Comparison of ENCODE assay signal across 14 mouse cellular contexts in genomic region chr5:115799895-115800232, GRCm38 (mm10). TPM values are rescaled to one million over a fixed set of nuclear protein-coding genes. Genes with fewer than 3 reads are reported as not detected.
DNase-seq lines count a peak whose midpoint lies in the region; ATAC-seq and TF ChIP-seq lines count a peak whose summit lies in the region.
"Had no signal": no experiment of that assay in that cellular context is flagged by ENCODE, and none has a peak within 500 bp of the region (broad histone marks: within the 10 kb centered on the region; RNA-seq: fewer than 3 reads in every experiment).

No protein-coding gene starts in this region.

- no peak overlapping the region for H3K4me3 ChIP-seq in forebrain, embryonic 13.5 days
- H3K4me3 ChIP-seq in forebrain, postnatal 0 days (ENCODE audit: low read depth, low read length) = no peak overlapping the region
- H3K4me3 ChIP-seq in hindbrain, postnatal 0 days (ENCODE audit: low read length) = no peak overlapping the region
- H3K4me3 ChIP-seq in hindbrain, embryonic 13.5 days = no peak overlapping the region
- H3K4me3 ChIP-seq in MEL (ENCODE audit: control insufficient read depth in 1 of 2, insufficient read depth in 1 of 2, low read depth in 2 of 2, low read length in 2 of 2) = no peak overlapping the region; a peak in 1 of 4 replicates
- H3K4me3 ChIP-seq in liver, postnatal 0 days (ENCODE audit: low read depth, low read length) = peak overlapping the region; percentile 42; the same call in 1 of the 2 replicates
- H3K4me3 ChIP-seq: limb, embryonic 13.5 days; neural tube, embryonic 15.5 days; stomach, embryonic 15.5 days had no signal

- 0 out of 2 replicates have a peak overlapping the region, but pooled peaks have one; percentile 14 for H3K27ac ChIP-seq in forebrain, embryonic 13.5 days
- H3K27ac ChIP-seq in forebrain, postnatal 0 days (ENCODE audit: low read depth, low read length) = no peak overlapping the region
- H3K27ac ChIP-seq in hindbrain, postnatal 0 days = 0 out of 2 replicates have a peak overlapping the region, but pooled peaks have one; percentile 32
- no peak overlapping the region for H3K27ac ChIP-seq in hindbrain, embryonic 13.5 days
- H3K27ac ChIP-seq in MEL (ENCODE audit: control insufficient read depth, low read depth, low read length) = no peak overlapping the region
- no peak overlapping the region for H3K27ac ChIP-seq in liver, postnatal 0 days (ENCODE audit: low read depth)
- H3K27ac ChIP-seq: limb, embryonic 13.5 days; neural tube, embryonic 15.5 days; stomach, embryonic 15.5 days had no signal

- peak overlapping the region; percentile 40; the same call in 1 of the 2 replicates for H3K9ac ChIP-seq in forebrain, embryonic 13.5 days
- no peak overlapping the region for H3K9ac ChIP-seq in forebrain, postnatal 0 days
- no peak overlapping the region for H3K9ac ChIP-seq in hindbrain, postnatal 0 days (replicated peaks; ENCODE audit: low read length)
- H3K9ac ChIP-seq in hindbrain, embryonic 13.5 days = no peak overlapping the region
- H3K9ac ChIP-seq in MEL (ENCODE audit: control insufficient read depth, low read depth, low read length, poor library complexity, severe bottlenecking) = no peak overlapping the region
- H3K9ac ChIP-seq in liver, postnatal 0 days (replicated peaks) = peak overlapping the region; percentile 48
- H3K9ac ChIP-seq: limb, embryonic 13.5 days; neural tube, embryonic 15.5 days; stomach, embryonic 15.5 days had no signal

- WGBS in forebrain, embryonic 13.5 days = 43% methylated on average over 4 of the region's 4 CpGs
- 20% methylated on average over 4 of the region's 4 CpGs for WGBS in forebrain, postnatal 0 days
- WGBS in hindbrain, postnatal 0 days = 37% methylated on average over 4 of the region's 4 CpGs
- 30% methylated on average over 4 of the region's 4 CpGs for WGBS in hindbrain, embryonic 13.5 days
- WGBS in liver, postnatal 0 days (ENCODE audit: insufficient replicate concordance) = 48% methylated on average over 4 of the region's 4 CpGs

- TF ChIP-seq EP300 in MEL (IDR thresholded peaks at IDR 0.05; ENCODE audit: low read depth in 1 of 2, low read length in 2 of 2) = no peak
- no peak for TF ChIP-seq EP300 in liver, postnatal 0 days (IDR thresholded peaks at IDR 0.05; ENCODE audit: low read depth)

- no peak for DNase-seq in forebrain, postnatal 0 days
- DNase-seq in hindbrain, postnatal 0 days (ENCODE audit: low spot score) = peak; percentile 15
- DNase-seq in MEL (ENCODE audit: low read depth, low spot score) = no peak
- DNase-seq in liver, postnatal 0 days = no peak
- no peak for DNase-seq in kidney, adult 9 months
- DNase-seq: embryo, embryonic 11 days; gastrocnemius, postnatal 36 days; right cerebral cortex, postnatal 25 days had no signal

- no peaks in the 10 kb centered on the region for H3K9me3 ChIP-seq in forebrain, embryonic 13.5 days (replicated peaks)
- H3K9me3 ChIP-seq in forebrain, postnatal 0 days (ENCODE audit: low read length) = no peaks in the 10 kb centered on the region
- no peaks in the 10 kb centered on the region for H3K9me3 ChIP-seq in hindbrain, postnatal 0 days (ENCODE audit: low read length)
- no peaks in the 10 kb centered on the region for H3K9me3 ChIP-seq in hindbrain, embryonic 13.5 days
- H3K9me3 ChIP-seq in MEL (replicated peaks; ENCODE audit: insufficient read depth, low read length) = no peaks in the 10 kb centered on the region
- no peaks in the 10 kb centered on the region for H3K9me3 ChIP-seq in liver, postnatal 0 days (ENCODE audit: low read length)
- H3K9me3 ChIP-seq: limb, embryonic 13.5 days; neural tube, embryonic 15.5 days; stomach, embryonic 15.5 days had no signal

- H3K27me3 ChIP-seq in forebrain, embryonic 13.5 days = no peaks in the 10 kb centered on the region
- H3K27me3 ChIP-seq in forebrain, postnatal 0 days (ENCODE audit: insufficient read depth, low read length) = no peaks in the 10 kb centered on the region
- no peaks in the 10 kb centered on the region for H3K27me3 ChIP-seq in hindbrain, postnatal 0 days (ENCODE audit: insufficient read depth, low read length)
- H3K27me3 ChIP-seq in hindbrain, embryonic 13.5 days = no peaks in the 10 kb centered on the region
- H3K27me3 ChIP-seq in MEL (ENCODE audit: control insufficient read depth in 1 of 2, insufficient read depth in 2 of 2, low read length in 2 of 2) = no peaks in the 10 kb centered on the region
- no peaks in the 10 kb centered on the region for H3K27me3 ChIP-seq in liver, postnatal 0 days (ENCODE audit: insufficient read depth, low read length)
- H3K27me3 ChIP-seq: limb, embryonic 13.5 days; neural tube, embryonic 15.5 days; stomach, embryonic 15.5 days had no signal

- peaks cover 5% of the 10 kb centered on the region; the same call in 1 of the 2 replicates for H3K4me1 ChIP-seq in forebrain, embryonic 13.5 days
- no peaks in the 10 kb centered on the region for H3K4me1 ChIP-seq in forebrain, postnatal 0 days (ENCODE audit: insufficient read depth)
- H3K4me1 ChIP-seq in hindbrain, postnatal 0 days (ENCODE audit: insufficient read depth, low read length) = no peaks in the 10 kb centered on the region
- H3K4me1 ChIP-seq in hindbrain, embryonic 13.5 days (replicated peaks) = no peaks in the 10 kb centered on the region
- H3K4me1 ChIP-seq in MEL (ENCODE audit: control insufficient read depth in 1 of 2, insufficient read depth in 2 of 2, low read length in 2 of 2) = no peaks in the 10 kb centered on the region
- no peaks in the 10 kb centered on the region; the same call in 1 of the 2 replicates for H3K4me1 ChIP-seq in liver, postnatal 0 days (ENCODE audit: insufficient read depth)
- H3K4me1 ChIP-seq: limb, embryonic 13.5 days; neural tube, embryonic 15.5 days; stomach, embryonic 15.5 days had no signal

- no peak for TF ChIP-seq POLR2A in MEL (IDR thresholded peaks at IDR 0.05; ENCODE audit: control insufficient read depth in 1 of 2, insufficient read depth in 1 of 2, low read depth in 1 of 2, low read length in 2 of 2, poor library complexity in 1 of 2)

- no peak for TF ChIP-seq RAD21 in MEL (IDR thresholded peaks at IDR 0.05; ENCODE audit: low read depth, low read length)

- no peak for ATAC-seq in forebrain, embryonic 13.5 days
- no peak for ATAC-seq in forebrain, postnatal 0 days
- no peak for ATAC-seq in hindbrain, postnatal 0 days
- ATAC-seq in hindbrain, embryonic 13.5 days (ENCODE audit: low FRiP score) = no peak
- ATAC-seq in liver, postnatal 0 days = no peak
- ATAC-seq in CD4-positive, CD25-positive, alpha-beta regulatory T cell, adult 4 months = no peak

- no peaks in the 10 kb centered on the region for H3K79me2 ChIP-seq in MEL (ENCODE audit: control insufficient read depth, insufficient read depth, low read length, poor library complexity)

- no peaks in the 10 kb centered on the region for H3K36me3 ChIP-seq in forebrain, embryonic 13.5 days (ENCODE audit: poor library complexity, severe bottlenecking)
- no peaks in the 10 kb centered on the region for H3K36me3 ChIP-seq in forebrain, postnatal 0 days (ENCODE audit: insufficient read depth)
- H3K36me3 ChIP-seq in hindbrain, postnatal 0 days (ENCODE audit: insufficient read depth, low read length) = no peaks in the 10 kb centered on the region
- no peaks in the 10 kb centered on the region for H3K36me3 ChIP-seq in hindbrain, embryonic 13.5 days
- H3K36me3 ChIP-seq in MEL (ENCODE audit: control insufficient read depth in 1 of 2, insufficient read depth in 2 of 2, low read length in 2 of 2) = no peaks in the 10 kb centered on the region
- H3K36me3 ChIP-seq in liver, postnatal 0 days (replicated peaks; ENCODE audit: insufficient read depth, low read length) = no peaks in the 10 kb centered on the region
- H3K36me3 ChIP-seq: limb, embryonic 13.5 days; neural tube, embryonic 15.5 days; stomach, embryonic 15.5 days had no signal

- H3K4me2 ChIP-seq in forebrain, embryonic 13.5 days = 0 out of 2 replicates have a peak overlapping the region, but pooled peaks have one; percentile 7
- no peak overlapping the region for H3K4me2 ChIP-seq in forebrain, postnatal 0 days (ENCODE audit: low read depth)
- peak overlapping the region; percentile 18 for H3K4me2 ChIP-seq in hindbrain, postnatal 0 days (ENCODE audit: low read depth, low read length)
- H3K4me2 ChIP-seq in hindbrain, embryonic 13.5 days = no peak overlapping the region
- H3K4me2 ChIP-seq in liver, postnatal 0 days (ENCODE audit: low read depth, low read length) = peak overlapping the region; percentile 69
- H3K4me2 ChIP-seq: limb, embryonic 13.5 days; neural tube, embryonic 15.5 days; stomach, embryonic 15.5 days had no signal

- no peak for TF ChIP-seq CTCF in forebrain, postnatal 0 days (IDR thresholded peaks at IDR 0.05; ENCODE audit: low read depth)
- TF ChIP-seq CTCF in hindbrain, postnatal 0 days (IDR thresholded peaks at IDR 0.05; ENCODE audit: low read depth) = no peak
- TF ChIP-seq CTCF in MEL (IDR thresholded peaks at IDR 0.05 in 2 of 3, conservative IDR thresholded peaks at IDR 0.05 in 1 of 3; ENCODE audit: control insufficient read depth in 1 of 3, insufficient read depth in 1 of 3, low read depth in 2 of 3, low read length in 3 of 3, poor library complexity in 1 of 3, severe bottlenecking in 1 of 3) = no peak
- no peak for TF ChIP-seq CTCF in liver, postnatal 0 days (IDR thresholded peaks at IDR 0.05; ENCODE audit: low read depth)

TF ChIP-seq in MEL, 35 proteins besides CTCF, POLR2A, EP300 and RAD21:
- TF ChIP-seq USF2 (IDR thresholded peaks at IDR 0.05; ENCODE audit: borderline replicate concordance in 1 of 2, insufficient read depth in 1 of 2, low read depth in 1 of 2, low read length in 2 of 2) (no peak), GATA1 (IDR thresholded peaks at IDR 0.05; ENCODE audit: low read depth, low read length) (peak; percentile 13; the same call in 1 of the 2 replicates), MAX (IDR thresholded peaks at IDR 0.05; ENCODE audit: low read length) (no peak)

RNA-seq across cellular contexts. Expression of gene Cit, which starts 45.2 kb away (rescaled TPM):
- 30.8 and 31.3 TPM in 2 replicates for polyA plus RNA-seq in forebrain, embryonic 13.5 days (2015; fragmentation: Nextera tagmentation; extraction: Ambion mirVana)
- total RNA-seq in forebrain, postnatal 0 days (2014; rRNA removed) = 15.8 and 23.3 TPM in 2 replicates
- 7.6 and 18.7 TPM in 2 replicates for polyA plus RNA-seq in forebrain, postnatal 0 days (2015; fragmentation: Nextera tagmentation; extraction: Ambion mirVana)
- total RNA-seq in hindbrain, postnatal 0 days (2014; rRNA removed) = 28.5 and 30.2 TPM in 2 replicates
- 36.7 and 40.9 TPM in 2 replicates for polyA plus RNA-seq in hindbrain, postnatal 0 days (2015; fragmentation: Nextera tagmentation; extraction: Ambion mirVana)
- polyA plus RNA-seq in hindbrain, embryonic 13.5 days (2015; fragmentation: Nextera tagmentation; extraction: Ambion mirVana) = 16.3 and 17.7 TPM in 2 replicates
- total RNA-seq in MEL (2012; rRNA removed) = 21.5 and 24.3 TPM in 2 replicates
- polyA plus RNA-seq in MEL (2012; ENCODE audit: insufficient read depth in 1 of 2, insufficient read length in 2 of 2, low read depth in 1 of 2, low replicate concordance in 2 of 2, missing spikeins in 1 of 2) = 10 to 100 TPM; 24.1 to 32.9 TPM
- 9.1 and 11.5 TPM in 2 replicates for polyA plus RNA-seq in liver, postnatal 0 days (2015; fragmentation: Nextera tagmentation; extraction: Ambion mirVana)
- polyA plus RNA-seq in CD4-positive, CD25-positive, alpha-beta regulatory T cell, adult 4 months (2017; shearing (Covaris generic)) = 1 to 10 TPM; 3.8 to 4.9 TPM

Comparison
In these comparisons a context has a peak if more than half of its experiments do, and no peak if none do; other contexts are left out.
1. H3K27ac ChIP-seq: peak in forebrain, embryonic 13.5 days (single experiment) and hindbrain, postnatal 0 days (single experiment); none in forebrain, postnatal 0 days (single experiment), hindbrain, embryonic 13.5 days (single experiment), MEL (single experiment) and liver, postnatal 0 days (single experiment).
2. H3K4me2 ChIP-seq: peak in forebrain, embryonic 13.5 days (single experiment), hindbrain, postnatal 0 days (single experiment) and liver, postnatal 0 days (single experiment); none in forebrain, postnatal 0 days (single experiment) and hindbrain, embryonic 13.5 days (single experiment).
3. H3K9ac ChIP-seq: peak in forebrain, embryonic 13.5 days (single experiment) and liver, postnatal 0 days (single experiment); none in forebrain, postnatal 0 days (single experiment), hindbrain, postnatal 0 days (single experiment), hindbrain, embryonic 13.5 days (single experiment) and MEL (single experiment).